Mouse (Mus musculus) heart, embryonic 15.5 days (tissue): Measurements from ENCODE around the gene Kctd12. TPM values are rescaled to one million over a fixed set of nuclear protein-coding genes. Genes with fewer than 3 reads are reported as not detected.

Experiments
- ATAC-seq: fragments of 200-750 bp; cut with Nextera tagmentation; replicated peaks from 2 replicates; pipeline ENCODE4 v1.8.0; 2017; ENCODE audit warnings: low read depth, moderate TSS enrichment; ENCODE audit not compliant: insufficient number of reproducible peaks, insufficient read depth, low FRiP score
- H3K27ac ChIP-seq: fragments of 300-500 bp; sonication (generic); 2 replicates; pipeline ENCODE4 v1.5.1; 2015; ENCODE audit warnings: mild to moderate bottlenecking, inconsistent platforms
- H3K27me3 ChIP-seq: fragments of 300-500 bp; sonication (generic); 2 replicates; pipeline ENCODE4 v1.6.1; 2015; ENCODE audit warnings: inconsistent platforms
- H3K36me3 ChIP-seq: fragments of 300-500 bp; sonication (generic); 2 replicates; pipeline ENCODE4 v1.6.1; 2015; ENCODE audit warnings: mild to moderate bottlenecking, inconsistent platforms
- H3K4me1 ChIP-seq: fragments of 300-500 bp; sonication (generic); replicated peaks from 2 replicates; pipeline ENCODE4 v1.6.1; 2015; ENCODE audit warnings: inconsistent platforms
- H3K4me2 ChIP-seq: fragments of 300-500 bp; sonication (generic); 2 replicates; pipeline ENCODE4 v1.6.1; 2015; ENCODE audit warnings: inconsistent platforms, mild to moderate bottlenecking, moderate library complexity
- H3K4me3 ChIP-seq: fragments of 300-500 bp; sonication (generic); 2 replicates; pipeline ENCODE4 v1.5.1; 2015; ENCODE audit warnings: mild to moderate bottlenecking, inconsistent platforms
- H3K9ac ChIP-seq: fragments of 300-500 bp; sonication (generic); 2 replicates; pipeline ENCODE4 v1.6.1; 2015; ENCODE audit warnings: mild to moderate bottlenecking, inconsistent platforms
- H3K9me3 ChIP-seq: fragments of 300-500 bp; sonication (generic); replicated peaks from 2 replicates; pipeline ENCODE4 v1.6.1; 2016; ENCODE audit warnings: inconsistent platforms
- WGBS: fragments of 180-500 bp; shearing (Covaris S2); methylation state at CpG from one replicate; pipeline ENCODE4 v1.1.7; 2015; ENCODE audit warnings: mixed read lengths; 5-methylcytosine and 5-hydroxymethylcytosine counted together
- microRNA-seq: library from miRNA; unstranded; fragments of <30 nt; microRNA quantifications from one replicate; pipeline ENCODE4, GENCODE M21; 2016
- polyA plus RNA-seq: library from polyadenylated mRNA; unstranded; fragments of >200 nt; fragmentation: Nextera tagmentation; extraction: Ambion mirVana; gene quantifications from 2 replicates; pipeline ENCODE4 v1.2.1, GENCODE M21; 2015

The Kctd12 gene
- polyA plus RNA-seq, 1 experiment from 2014 or later, result 6.7 TPM

GRCm38 (mm10) chr14:102953511-102953910 is 28.9 kb downstream of the Kctd12 start:
- no peak for ATAC-seq
- no peaks in the 10 kb centered on the region for H3K9me3 ChIP-seq
- WGBS, result 31% methylated on average over 8 of the region's 8 CpGs

GRCm38 (mm10) chr14:102951974-102952373 is 30.5 kb downstream of the Kctd12 start:
- Histone ChIP-seq H3K4me1 (no peaks in the 10 kb centered on the region), H3K27me3 (no peaks in the 10 kb centered on the region), H3K9me3 (no peaks in the 10 kb centered on the region), H3K9ac (no peak overlapping the region), H3K4me3 (no peak overlapping the region), H3K4me2 (no peak overlapping the region), H3K36me3 (no peaks in the 10 kb centered on the region), H3K27ac (no peak overlapping the region)
- WGBS, result 48% methylated on average over 1 of the region's 1 CpGs
- ATAC-seq, result no peak

More at GRCm38 (mm10) chr14:102953511-102953910, 28.9 kb downstream of the Kctd12 start:
- H3K36me3 ChIP-seq, result no peaks in the 10 kb centered on the region
- H3K27me3 ChIP-seq, result no peaks in the 10 kb centered on the region
- no peak overlapping the region for H3K4me3 ChIP-seq
- H3K9ac ChIP-seq, result no peak overlapping the region
- no peak overlapping the region for H3K27ac ChIP-seq
- no peak overlapping the region for H3K4me2 ChIP-seq
- H3K4me1 ChIP-seq, result no peaks in the 10 kb centered on the region

GRCm38 (mm10) chr14:102947796-102948195 is 34.6 kb downstream of the Kctd12 start:
- Histone ChIP-seq H3K9ac (no peak overlapping the region), H3K4me1 (no peaks in the 10 kb centered on the region), H3K4me3 (no peak overlapping the region), H3K4me2 (no peak overlapping the region), H3K9me3 (no peaks in the 10 kb centered on the region), H3K27ac (no peak overlapping the region), H3K36me3 (no peaks in the 10 kb centered on the region), H3K27me3 (no peaks in the 10 kb centered on the region)
- WGBS, result 69% methylated on average over 2 of the region's 2 CpGs
- ATAC-seq, result no peak

GRCm38 (mm10) chr14:102942222-102942843 is 40.1 kb downstream of the Kctd12 start:
- Histone ChIP-seq H3K36me3 (no peaks in the 10 kb centered on the region), H3K9me3 (no peaks in the 10 kb centered on the region), H3K4me3 (no peak overlapping the region), H3K4me1 (no peaks in the 10 kb centered on the region), H3K4me2 (no peak overlapping the region), H3K27ac (no peak overlapping the region), H3K27me3 (no peaks in the 10 kb centered on the region), H3K9ac (no peak overlapping the region)
- ATAC-seq, result no peak
- 62% methylated on average over 2 of the region's 2 CpGs for WGBS

- H3K9ac ChIP-seq, result no peak overlapping the region
- ATAC-seq, result no peak
- no peak overlapping the region for H3K4me2 ChIP-seq
- no peaks in the 10 kb centered on the region for H3K4me1 ChIP-seq
- 71% methylated on average over 2 of the region's 2 CpGs for WGBS
- no peaks in the 10 kb centered on the region for H3K36me3 ChIP-seq
- H3K27ac ChIP-seq, result no peak overlapping the region
- no peaks in the 10 kb centered on the region for H3K9me3 ChIP-seq
- no peak overlapping the region for H3K4me3 ChIP-seq
- no peaks in the 10 kb centered on the region for H3K27me3 ChIP-seq
Measured at GRCm38 (mm10) chr14:102934878-102935277, 47.6 kb downstream of the Kctd12 start.

GRCm38 (mm10) chr14:102930933-102931332 is 51.5 kb downstream of the Kctd12 start:
- Histone ChIP-seq H3K4me2 (no peak overlapping the region), H3K27me3 (no peaks in the 10 kb centered on the region), H3K9ac (no peak overlapping the region), H3K9me3 (no peaks in the 10 kb centered on the region), H3K27ac (no peak overlapping the region), H3K4me3 (no peak overlapping the region), H3K4me1 (no peaks in the 10 kb centered on the region), H3K36me3 (no peaks in the 10 kb centered on the region)
- ATAC-seq, result no peak
- WGBS, result 50% methylated on average over 1 of the region's 1 CpGs

GRCm38 (mm10) chr14:102929545-102929944 is 52.9 kb downstream of the Kctd12 start:
- H3K9me3 ChIP-seq, result no peaks in the 10 kb centered on the region
- H3K4me3 ChIP-seq, result no peak overlapping the region
- no peaks in the 10 kb centered on the region for H3K4me1 ChIP-seq
- no peak overlapping the region for H3K27ac ChIP-seq
- no peak overlapping the region for H3K4me2 ChIP-seq
- H3K9ac ChIP-seq, result no peak overlapping the region
- no peak for ATAC-seq
- no peaks in the 10 kb centered on the region for H3K36me3 ChIP-seq
- H3K27me3 ChIP-seq, result no peaks in the 10 kb centered on the region
- WGBS, result 68% methylated on average over 3 of the region's 3 CpGs

- no peak overlapping the region for H3K27ac ChIP-seq
- H3K4me1 ChIP-seq, result no peaks in the 10 kb centered on the region
- H3K9me3 ChIP-seq, result no peaks in the 10 kb centered on the region
- no peak overlapping the region for H3K4me2 ChIP-seq
- H3K4me3 ChIP-seq, result no peak overlapping the region
- no peak overlapping the region for H3K9ac ChIP-seq
- H3K27me3 ChIP-seq, result no peaks in the 10 kb centered on the region
- ATAC-seq, result no peak
- 85% methylated on average over 5 of the region's 5 CpGs for WGBS
- H3K36me3 ChIP-seq, result no peaks in the 10 kb centered on the region
Measured at GRCm38 (mm10) chr14:102927847-102928466, 54.5 kb downstream of the Kctd12 start.

Small RNA genes within 50 kb of the gene (microRNA-seq; reads per million reads assigned to microRNA genes)
- gene Mir5130, result 1.5 reads per million

Other genes starting within 250 kb of the Kctd12 start
- gene Acod1, start 64.3 kb upstream of the Kctd12 start, polyA plus RNA-seq, result 0.06 TPM in 1 of 2 replicates, not detected in the other
- 23.6 and 26.1 TPM in 2 replicates for gene Cln5, start 87.6 kb upstream of the Kctd12 start, polyA plus RNA-seq
- gene Fbxl3, start 116.9 kb upstream of the Kctd12 start, polyA plus RNA-seq, result 18.8 and 20.0 TPM in 2 replicates